23 mouse cellular contexts compared by ENCODE assay signal in genomic region chr4:138042257-138042589, GRCm38 (mm10). TPM values are rescaled to one million over a fixed set of nuclear protein-coding genes. Genes with fewer than 3 reads are reported as not detected.
DNase-seq lines count a peak whose midpoint lies in the region; ATAC-seq and TF ChIP-seq lines count a peak whose summit lies in the region.
"Had no signal": no experiment of that assay in that cellular context is flagged by ENCODE, and none has a peak within 500 bp of the region (broad histone marks: within the 10 kb centered on the region; RNA-seq: fewer than 3 reads in every experiment).

No protein-coding gene starts in this region.

- H3K4me3 ChIP-seq in forebrain, embryonic 15.5 days = no peak overlapping the region
- H3K4me3 ChIP-seq in forebrain, embryonic 16.5 days (replicated peaks; ENCODE audit: low read length) = no peak overlapping the region
- H3K4me3 ChIP-seq in lung, postnatal 0 days (ENCODE audit: low read depth, low read length) = no peak overlapping the region
- peak overlapping the region; percentile 3; the same call in 1 of the 2 replicates for H3K4me3 ChIP-seq in macrophage (ENCODE audit: inconsistent target)
- H3K4me3 ChIP-seq: erythroblast, embryonic 14.5 days; heart, embryonic 15.5 days; left cerebral cortex, adult 2 months; midbrain, embryonic 10.5 days had no signal

- H3K27ac ChIP-seq in forebrain, embryonic 15.5 days (replicated peaks) = peak overlapping the region; percentile 33; the same call in 1 of the 2 replicates
- H3K27ac ChIP-seq in forebrain, embryonic 16.5 days (ENCODE audit: low read length) = no peak overlapping the region
- no peak overlapping the region for H3K27ac ChIP-seq in lung, postnatal 0 days (ENCODE audit: low read length)
- peak overlapping the region; percentile 98 for H3K27ac ChIP-seq in macrophage
- H3K27ac ChIP-seq: heart, embryonic 15.5 days; left cerebral cortex, adult 2 months; midbrain, embryonic 10.5 days had no signal

- peaks cover 33% of the 10 kb centered on the region for H3K4me1 ChIP-seq in forebrain, embryonic 15.5 days
- peaks cover 19% of the 10 kb centered on the region for H3K4me1 ChIP-seq in forebrain, embryonic 16.5 days (replicated peaks; ENCODE audit: control insufficient read depth, insufficient read depth, low read length)
- H3K4me1 ChIP-seq in lung, postnatal 0 days (ENCODE audit: insufficient read depth, low read depth, low read length) = peaks cover 5% of the 10 kb centered on the region; the same call in 1 of the 2 replicates

- ATAC-seq in forebrain, embryonic 15.5 days (replicated peaks) = no peak
- no peak for ATAC-seq in forebrain, embryonic 16.5 days
- ATAC-seq in lung, postnatal 0 days = peak; percentile 37

- 0 out of 2 replicates have a peak overlapping the region, but pooled peaks have one; percentile 6 for H3K9ac ChIP-seq in forebrain, embryonic 15.5 days (replicated peaks)
- no peak overlapping the region for H3K9ac ChIP-seq in forebrain, embryonic 16.5 days (replicated peaks; ENCODE audit: low read depth, low read length)
- H3K9ac ChIP-seq in lung, postnatal 0 days (replicated peaks; ENCODE audit: low read depth) = no peak overlapping the region
- H3K9ac ChIP-seq: heart, embryonic 15.5 days had no signal

- H3K36me3 ChIP-seq in forebrain, embryonic 15.5 days = peaks cover 16% of the 10 kb centered on the region
- H3K36me3 ChIP-seq in forebrain, embryonic 16.5 days (ENCODE audit: control insufficient read depth, insufficient read depth) = peaks cover 11% of the 10 kb centered on the region
- H3K36me3 ChIP-seq in lung, postnatal 0 days (ENCODE audit: insufficient read depth, low read length) = peaks cover 8% of the 10 kb centered on the region; the same call in 1 of the 2 replicates
- peaks cover 13% of the 10 kb centered on the region; the same call in 1 of the 2 replicates for H3K36me3 ChIP-seq in macrophage (ENCODE audit: inconsistent target)

- no peak for TF ChIP-seq EP300 in lung, postnatal 0 days (IDR thresholded peaks at IDR 0.05)

- 38% methylated on average over 2 of the region's 2 CpGs for WGBS in forebrain, embryonic 15.5 days
- WGBS in forebrain, embryonic 16.5 days = 43% methylated on average over 2 of the region's 2 CpGs
- WGBS in lung, postnatal 0 days = 49% methylated on average over 2 of the region's 2 CpGs
- WGBS in macrophage (ENCODE audit: missing documents) = 92% methylated on average over 2 of the region's 2 CpGs

- peak; percentile 13 for DNase-seq in lung, postnatal 0 days (ENCODE audit: low spot score)
- no peak for DNase-seq in lung, adult 18-20 months
- DNase-seq in Muller cell, postnatal 12 days (ENCODE audit: inconsistent ontology term) = peak; percentile 51
- DNase-seq in cerebellum, postnatal 25 days = no peak
- DNase-seq in testis, postnatal 10 days (ENCODE audit: low spot score) = no peak
- DNase-seq: cerebellum, adult 9-10 months; heart, postnatal 4 days; kidney, adult 18-20 months; kidney, postnatal 14 days; left cerebral cortex, postnatal 4 days; liver; lung, postnatal 4 days; right cerebral cortex, adult 18-20 months; thymus, adult 18-20 months; thymus, postnatal 4 days had no signal

- H3K4me2 ChIP-seq in forebrain, embryonic 15.5 days (replicated peaks) = no peak overlapping the region
- no peak overlapping the region for H3K4me2 ChIP-seq in forebrain, embryonic 16.5 days (ENCODE audit: low read length)
- H3K4me2 ChIP-seq in lung, postnatal 0 days (replicated peaks; ENCODE audit: low read depth, low read length) = no peak overlapping the region
- H3K4me2 ChIP-seq: heart, embryonic 15.5 days had no signal

- TF ChIP-seq CTCF in lung, postnatal 0 days (IDR thresholded peaks at IDR 0.05) = no peak

- H3K79me2 ChIP-seq in macrophage (ENCODE audit: inconsistent target) = peaks cover 65% of the 10 kb centered on the region

- H3K27me3 ChIP-seq in forebrain, embryonic 15.5 days = no peaks in the 10 kb centered on the region
- H3K27me3 ChIP-seq in forebrain, embryonic 16.5 days (replicated peaks; ENCODE audit: control insufficient read depth, insufficient read depth, low read length) = no peaks in the 10 kb centered on the region
- no peaks in the 10 kb centered on the region for H3K27me3 ChIP-seq in lung, postnatal 0 days (replicated peaks; ENCODE audit: insufficient read depth, low read length)
- H3K27me3 ChIP-seq: CH12.LX; heart, embryonic 15.5 days had no signal

- H3K9me3 ChIP-seq in forebrain, embryonic 15.5 days = no peaks in the 10 kb centered on the region
- peaks cover 2% of the 10 kb centered on the region; the same call in 1 of the 2 replicates for H3K9me3 ChIP-seq in forebrain, embryonic 16.5 days (ENCODE audit: control insufficient read depth, low read length)
- no peaks in the 10 kb centered on the region for H3K9me3 ChIP-seq in lung, postnatal 0 days (ENCODE audit: low read length)
- H3K9me3 ChIP-seq: heart, embryonic 15.5 days had no signal

RNA-seq across cellular contexts. Expression of gene Eif4g3, which starts 49.4 kb away (rescaled TPM):
- polyA plus RNA-seq in forebrain, embryonic 15.5 days (2015; fragmentation: Nextera tagmentation; extraction: Ambion mirVana) = 48.6 and 49.7 TPM in 2 replicates
- 47.0 and 51.7 TPM in 2 replicates for polyA plus RNA-seq in forebrain, embryonic 16.5 days (2015; fragmentation: Nextera tagmentation; extraction: Ambion mirVana)
- polyA plus RNA-seq in lung, postnatal 0 days (2015; fragmentation: Nextera tagmentation; extraction: Ambion mirVana) = 17.2 and 18.2 TPM in 2 replicates
- total RNA-seq in macrophage (2018; cell fraction: chromatin; rRNA removed) = 100 to 1,000 TPM; 128 to 496 (median 390) TPM
- 10 to 100 TPM; 48.7 to 91.0 (median 69.5) TPM for total RNA-seq in macrophage (2018; cell fraction: cytosol; rRNA removed)
- total RNA-seq in macrophage (2018; cell fraction: nucleus; rRNA removed) = 100 to 1,000 TPM; 125 to 331 (median 212) TPM
- 52.6 to 97.4 TPM (median 70.3 TPM) in 3 replicates for polyA plus RNA-seq in macrophage (2018)

Comparison
In these comparisons a context has a peak if more than half of its experiments do, and no peak if none do; other contexts are left out.
1. H3K27ac ChIP-seq: peak in forebrain, embryonic 15.5 days (single experiment) and macrophage (single experiment); none in forebrain, embryonic 16.5 days (single experiment) and lung, postnatal 0 days (single experiment).
2. DNase-seq: peak in lung, postnatal 0 days (single experiment) and Muller cell, postnatal 12 days (single experiment); none in lung, adult 18-20 months (0 of 2), cerebellum, postnatal 25 days (0 of 2) and testis, postnatal 10 days (single experiment).